Mouse (Mus musculus) liver, adult 2 months (tissue): ENCODE results near the gene Zkscan7. TPM values are rescaled to one million over a fixed set of nuclear protein-coding genes. Genes with fewer than 3 reads are reported as not detected.

ENCODE experiments used
- DNase-seq: peaks from one replicate; pipeline ENCODE4 v3.0.0-alpha.2; 2011; ENCODE audit warnings: low read depth, low spot score; ENCODE audit errors: extremely low read depth
- H3K27ac ChIP-seq: fragments of 200-500 bp; replicated peaks from 2 replicates; pipeline ENCODE4 v1.5.1; 2012; ENCODE audit warnings: low read depth, mild to moderate bottlenecking, control low read depth, inconsistent platforms, low read length; ENCODE audit not compliant: insufficient read depth
- H3K27me3 ChIP-seq: fragments of 200-500 bp; 2 replicates; pipeline ENCODE4 v1.6.1; 2012; ENCODE audit warnings: mild to moderate bottlenecking, moderate library complexity, low read length, inconsistent platforms; ENCODE audit not compliant: control insufficient read depth, insufficient read depth
- H3K36me3 ChIP-seq: fragments of 200-500 bp; 2 replicates; pipeline ENCODE4 v1.6.1; 2012; ENCODE audit warnings: low read length, inconsistent platforms; ENCODE audit not compliant: control insufficient read depth, insufficient read depth
- H3K4me1 ChIP-seq: fragments of 200-500 bp; 2 replicates; pipeline ENCODE4 v1.6.1; 2011; ENCODE audit warnings: low read length; ENCODE audit not compliant: control insufficient read depth, insufficient read depth
- H3K4me3 ChIP-seq: fragments of 200-500 bp; 2 replicates; pipeline ENCODE4 v1.5.1; 2011; ENCODE audit warnings: low read depth, mild to moderate bottlenecking, control low read depth, low read length, moderate library complexity; ENCODE audit not compliant: insufficient read depth
- H3K79me2 ChIP-seq: fragments of 200-500 bp; 2 replicates; pipeline ENCODE4 v1.6.1; 2012; ENCODE audit warnings: inconsistent platforms, mild to moderate bottlenecking, low read length, moderate library complexity; ENCODE audit not compliant: control insufficient read depth, insufficient read depth
- H3K9ac ChIP-seq: fragments of 200-500 bp; 2 replicates; pipeline ENCODE4 v1.6.1; 2012; ENCODE audit warnings: low read depth, mild to moderate bottlenecking, control low read depth, inconsistent platforms, low read length
- CTCF ChIP-seq: fragments of 200-500 bp; IDR thresholded peaks from 2 replicates; pipeline ENCODE4 v1.5.1; 2011; ENCODE audit warnings: low read depth, low read length, control low read depth
- POLR2A ChIP-seq: fragments of 200-500 bp; IDR thresholded peaks from 2 replicates; pipeline ENCODE4 v1.6.1; 2011; ENCODE audit warnings: low read length, control low read depth; ENCODE audit not compliant: insufficient read depth; ENCODE audit errors: extremely low read depth
- whole genome bisulfite sequencing: fragments of 180-500 bp; shearing (Covaris S2); methylation state at CpG from one replicate; pipeline ENCODE4 v1.1.7; 2018; 5-methylcytosine and 5-hydroxymethylcytosine counted together
- polyA plus RNA-seq: library from polyadenylated mRNA; depleted of rRNA; stranded (reverse); fragments of >200 nt; gene quantifications from 2 replicates; pipeline ENCODE4 v1.2.3, GENCODE M21; 2012; rRNA removed
- total RNA-seq: library from RNA; depleted of rRNA; stranded (reverse); fragments of >200 nt; gene quantifications from 2 replicates; pipeline ENCODE4 v1.2.3, GENCODE M21; 2014; rRNA removed

Gene Zkscan7
- total and polyA plus RNA-seq, 2 experiments: 3.8 to 13.0 TPM

DNA sequence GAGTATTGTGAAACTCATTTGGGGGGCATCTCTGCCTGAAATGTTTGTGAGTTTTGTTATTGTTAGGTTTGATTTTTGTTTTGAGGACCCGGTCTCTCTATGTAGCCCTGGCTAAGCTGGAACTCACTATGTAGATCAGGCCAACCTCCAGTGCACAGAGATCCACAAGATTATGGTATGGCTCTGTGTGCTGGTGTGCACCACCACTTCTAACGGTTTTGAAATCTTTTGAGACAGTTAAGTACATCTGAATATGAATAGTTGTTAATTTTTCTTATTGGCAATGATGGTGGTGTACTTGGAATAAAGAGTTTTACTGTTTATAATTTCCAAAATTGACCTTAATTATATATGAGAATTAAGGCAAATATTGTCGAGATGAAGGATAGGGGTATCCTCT is 37.0 kb downstream of the Zkscan7 start:
- peaks cover 4% of the 10 kb centered on the region; the same call in 1 of the 2 replicates for H3K27me3 ChIP-seq
- H3K9ac ChIP-seq: no peak overlapping the region
- no peaks in the 10 kb centered on the region for H3K79me2 ChIP-seq
- TF ChIP-seq CTCF (no peak), POLR2A (no peak)
- H3K4me3 ChIP-seq: no peak overlapping the region
- no peak for DNase-seq
- peaks cover 2% of the 10 kb centered on the region; the same call in 1 of the 2 replicates for H3K4me1 ChIP-seq
- H3K36me3 ChIP-seq: peaks cover 14% of the 10 kb centered on the region
- WGBS: 52% methylated on average over 3 of the region's 3 CpGs
- H3K27ac ChIP-seq: no peak overlapping the region

DNA sequence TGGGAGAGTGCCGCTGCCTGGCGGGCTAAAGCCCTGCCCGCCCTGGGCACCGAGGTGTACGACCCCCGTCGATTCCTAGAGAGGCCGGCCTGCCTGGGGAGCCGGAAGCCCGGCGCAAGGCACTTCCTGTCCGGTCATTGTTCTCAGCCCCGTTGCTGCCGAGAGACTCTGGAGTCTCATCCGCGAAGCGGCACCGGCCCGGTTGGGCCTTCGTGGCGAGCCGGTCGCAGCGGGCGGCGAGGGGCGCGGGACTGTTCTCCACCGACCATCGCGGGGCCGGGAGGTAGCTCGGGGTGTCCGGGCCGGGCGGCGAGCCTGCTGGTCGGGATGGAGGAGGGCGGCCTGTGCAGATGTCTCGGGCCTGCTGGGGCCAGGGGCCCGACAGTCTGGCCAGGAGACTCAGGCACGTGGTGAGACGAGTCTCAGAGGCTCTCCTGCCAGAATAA is 37.5 kb downstream of the Zkscan7 start, which contains the start of gene Zfp105:
TSS of gene Zfp105 (plus strand) at position 137 of the 446 bp plus-strand sequence.
- Histone ChIP-seq H3K27me3 (peaks cover 4% of the 10 kb centered on the region; the same call in 1 of the 2 replicates), H3K9ac (peak within 1 kb of the TSS; percentile 89), H3K4me1 (peaks cover 2% of the 10 kb centered on the region; the same call in 1 of the 2 replicates), H3K4me3 (peak within 1 kb of the TSS; percentile 72), H3K36me3 (peaks cover 19% of the 10 kb centered on the region), H3K79me2 (no peaks in the 10 kb centered on the region), H3K27ac (no peak within 1 kb of the TSS)
- WGBS: 4% methylated on average over 43 of the region's 43 CpGs
- no peak for TF ChIP-seq POLR2A
- TF ChIP-seq CTCF: no peak
- peak; percentile 3 for DNase-seq

DNA sequence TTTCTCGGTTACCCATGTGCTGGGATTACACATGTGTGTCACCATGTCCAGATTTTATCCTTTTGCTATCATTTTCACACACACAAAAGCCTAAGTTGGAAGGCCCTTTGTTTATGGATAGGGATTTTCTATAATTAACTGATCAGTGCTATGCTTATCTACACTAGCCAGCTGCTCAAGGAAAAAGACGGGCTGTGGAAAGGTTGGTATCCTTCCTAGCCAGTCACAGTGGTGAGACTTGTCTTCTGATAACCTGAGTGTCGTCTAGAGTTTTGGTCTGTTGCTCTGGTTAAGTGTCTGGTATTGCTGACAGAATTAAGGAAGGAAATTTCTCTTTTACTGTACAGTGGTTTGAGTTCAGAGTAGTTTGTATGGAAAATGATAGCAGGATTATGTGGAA is 43.4 kb downstream of the Zkscan7 start:
- no peaks in the 10 kb centered on the region for H3K4me1 ChIP-seq
- no peak for DNase-seq
- no peaks in the 10 kb centered on the region for H3K27me3 ChIP-seq
- no peaks in the 10 kb centered on the region for H3K79me2 ChIP-seq
- no peak for TF ChIP-seq CTCF
- TF ChIP-seq POLR2A: no peak
- no peak overlapping the region for H3K27ac ChIP-seq
- no peak overlapping the region for H3K4me3 ChIP-seq
- H3K36me3 ChIP-seq: peaks cover 38% of the 10 kb centered on the region
- H3K9ac ChIP-seq: no peak overlapping the region
- WGBS: 97% methylated on average over 3 of the region's 3 CpGs

Other genes with a start within 250 kb of the Zkscan7 start
- gene Topaz1, start 138.3 kb upstream of the Zkscan7 start, total RNA-seq: not detected in 2 replicates
- gene Topaz1, start 138.3 kb upstream of the Zkscan7 start, polyA plus RNA-seq: not detected in 2 replicates
- gene Tcaim, start 80.1 kb upstream of the Zkscan7 start, total RNA-seq: 13.7 and 14.2 TPM in 2 replicates
- gene Tcaim, start 80.1 kb upstream of the Zkscan7 start, polyA plus RNA-seq: 5.5 and 7.2 TPM in 2 replicates
- not detected in 2 replicates for gene Gm35549, start 41.6 kb upstream of the Zkscan7 start, total RNA-seq
- gene Gm35549, start 41.6 kb upstream of the Zkscan7 start, polyA plus RNA-seq: not detected in 2 replicates
- 52.2 TPM in 2 replicates for gene Zfp445, start 19.7 kb upstream of the Zkscan7 start, total RNA-seq
- gene Zfp445, start 19.7 kb upstream of the Zkscan7 start, polyA plus RNA-seq: 22.3 and 27.8 TPM in 2 replicates
- 0.54 and 1.0 TPM in 2 replicates for gene Zfp105, start 37.4 kb downstream of the Zkscan7 start, total RNA-seq
- 0.04 and 0.11 TPM in 2 replicates for gene Zfp105, start 37.4 kb downstream of the Zkscan7 start, polyA plus RNA-seq
- 4.1 and 5.2 TPM in 2 replicates for gene 1110059G10Rik, start 65.3 kb downstream of the Zkscan7 start, total RNA-seq
- gene 1110059G10Rik, start 65.3 kb downstream of the Zkscan7 start, polyA plus RNA-seq: 1.1 and 1.8 TPM in 2 replicates
- 0.60 and 1.0 TPM in 2 replicates for gene Kif15, start 65.4 kb downstream of the Zkscan7 start, total RNA-seq
- 0.15 TPM in 1 of 2 replicates, not detected in the other for gene Kif15, start 65.4 kb downstream of the Zkscan7 start, polyA plus RNA-seq
- 7.7 and 9.7 TPM in 2 replicates for gene Tmem42, start 135.6 kb downstream of the Zkscan7 start, total RNA-seq
- 13.3 and 16.0 TPM in 2 replicates for gene Tmem42, start 135.6 kb downstream of the Zkscan7 start, polyA plus RNA-seq
- gene Tgm4, start 149.0 kb downstream of the Zkscan7 start, total RNA-seq: not detected in 2 replicates
- gene Tgm4, start 149.0 kb downstream of the Zkscan7 start, polyA plus RNA-seq: not detected in 2 replicates
- gene Zdhhc3, start 227.5 kb downstream of the Zkscan7 start, total RNA-seq: 12.6 and 14.5 TPM in 2 replicates
- gene Zdhhc3, start 227.5 kb downstream of the Zkscan7 start, polyA plus RNA-seq: 45.1 and 55.7 TPM in 2 replicates
- 37.7 and 44.4 TPM in 2 replicates for gene Exosc7, start 227.5 kb downstream of the Zkscan7 start, total RNA-seq
- 23.2 and 25.3 TPM in 2 replicates for gene Exosc7, start 227.5 kb downstream of the Zkscan7 start, polyA plus RNA-seq